Mouse (Mus musculus): ENCODE measurements around the gene Dync1i1.

DNA sequence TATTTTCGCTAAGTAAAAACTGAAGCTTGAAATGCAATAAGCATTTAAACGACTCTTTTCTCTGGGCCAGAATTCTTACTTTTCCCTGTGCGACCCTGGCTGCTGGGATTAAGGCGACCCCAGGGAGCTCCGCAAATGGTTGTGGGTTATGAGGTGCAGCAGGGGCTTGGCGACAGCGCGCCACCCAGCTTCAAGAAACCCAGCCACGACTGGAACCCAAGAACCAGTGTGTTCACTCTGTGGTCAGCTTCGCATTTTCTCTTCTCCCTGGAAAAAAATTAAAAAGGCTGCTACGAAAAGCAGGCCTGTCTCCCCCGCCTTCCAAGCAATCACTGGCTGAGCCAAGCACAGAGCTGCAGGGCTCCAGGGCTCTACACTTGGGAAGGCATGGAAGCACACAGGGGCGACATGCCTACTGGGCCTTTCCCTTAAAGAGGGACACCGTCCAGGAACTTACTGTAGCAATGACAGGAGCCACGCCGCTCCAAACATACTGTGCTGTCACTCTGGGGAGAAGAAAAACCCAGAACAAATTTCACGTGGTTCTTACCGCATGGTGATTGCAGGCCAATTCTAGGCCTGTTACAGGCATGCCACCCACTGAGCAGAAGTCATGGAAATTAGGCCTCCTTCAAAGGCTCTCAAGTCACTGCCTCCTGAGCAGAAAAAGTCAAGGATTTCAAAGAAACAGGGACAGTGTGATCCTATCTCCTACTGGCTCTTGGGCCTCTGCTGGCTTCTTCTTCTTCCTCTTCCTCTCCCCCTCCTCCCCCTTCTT is 313.5 kb downstream of the Dync1i1 start:
- TF ChIP-seq EP300 (IDR thresholded peaks at IDR 0.05; ENCODE audit: low read depth) (no peak), CTCF (IDR thresholded peaks at IDR 0.05; ENCODE audit: low read depth) (no peak)

Data from liver, postnatal 0 days (tissue).